Mouse (Mus musculus): ENCODE data around the gene 2310034G01Rik. TPM values are rescaled to one million over a fixed set of nuclear protein-coding genes. Genes with fewer than 3 reads are reported as not detected.

Gene 2310034G01Rik
- polyA plus RNA-seq, 1 experiment from 2014 or later: 1.3 TPM

- Histone ChIP-seq H3K4me2 (replicated peaks; ENCODE audit: low read depth) (no peak overlapping the region), H3K27ac (ENCODE audit: low read depth, low read length) (no peak overlapping the region), H3K9ac (ENCODE audit: low read depth, low read length) (no peak overlapping the region), H3K4me1 (replicated peaks; ENCODE audit: control insufficient read depth, insufficient read depth, low read length) (no peaks in the 10 kb centered on the region), H3K4me3 (ENCODE audit: low read depth, low read length) (no peak overlapping the region), H3K9me3 (ENCODE audit: control insufficient read depth) (no peaks in the 10 kb centered on the region), H3K36me3 (ENCODE audit: control insufficient read depth, insufficient read depth) (peaks cover 88% of the 10 kb centered on the region), H3K27me3 (replicated peaks; ENCODE audit: control insufficient read depth, insufficient read depth, low read length) (no peaks in the 10 kb centered on the region)
- TF ChIP-seq CTCF (IDR thresholded peaks at IDR 0.05; ENCODE audit: low read depth): no peak
- ATAC-seq: peak; percentile 65
- 86% methylated on average over 9 of the region's 9 CpGs for WGBS
Observed at GRCm38 (mm10) chr19:46382275-46382674, 32.2 kb upstream of the 2310034G01Rik start.

DNA sequence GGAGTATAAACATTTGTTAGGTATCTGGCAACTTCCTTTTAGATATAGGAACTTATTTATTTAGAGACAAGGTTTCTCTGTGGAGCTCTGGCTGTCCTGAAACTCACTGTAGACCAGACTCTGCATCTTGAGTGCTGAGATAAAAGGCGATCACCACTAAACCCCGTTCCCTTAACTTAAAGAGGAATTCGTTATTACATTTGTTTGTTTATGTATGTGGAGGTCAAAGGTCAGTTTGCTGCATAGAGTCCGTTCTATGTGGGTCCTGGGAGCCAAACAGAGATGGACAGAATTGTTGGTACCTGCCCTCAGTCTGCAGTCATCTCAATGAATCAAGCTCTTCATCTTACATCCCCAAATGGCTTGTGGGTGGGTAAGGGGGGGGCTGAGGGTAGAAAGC is 25.8 kb upstream of the 2310034G01Rik start:
- Histone ChIP-seq H3K36me3 (ENCODE audit: control insufficient read depth, insufficient read depth) (peaks cover 43% of the 10 kb centered on the region), H3K27me3 (replicated peaks; ENCODE audit: control insufficient read depth, insufficient read depth, low read length) (no peaks in the 10 kb centered on the region), H3K4me2 (replicated peaks; ENCODE audit: low read depth) (no peak overlapping the region), H3K9me3 (ENCODE audit: control insufficient read depth) (no peaks in the 10 kb centered on the region), H3K9ac (ENCODE audit: low read depth, low read length) (no peak overlapping the region), H3K27ac (ENCODE audit: low read depth, low read length) (no peak overlapping the region), H3K4me1 (replicated peaks; ENCODE audit: control insufficient read depth, insufficient read depth, low read length) (0 out of 2 replicates have a peak, but pooled peaks cover 3% of the 10 kb centered on the region), H3K4me3 (ENCODE audit: low read depth, low read length) (no peak overlapping the region)
- WGBS: 14% methylated on average over 4 of the region's 4 CpGs
- no peak for TF ChIP-seq CTCF (IDR thresholded peaks at IDR 0.05; ENCODE audit: low read depth)
- no peak for ATAC-seq

- H3K4me1 ChIP-seq (replicated peaks; ENCODE audit: control insufficient read depth, insufficient read depth, low read length): 0 out of 2 replicates have a peak, but pooled peaks cover 3% of the 10 kb centered on the region
- TF ChIP-seq CTCF (IDR thresholded peaks at IDR 0.05; ENCODE audit: low read depth): no peak
- H3K27me3 ChIP-seq (replicated peaks; ENCODE audit: control insufficient read depth, insufficient read depth, low read length): no peaks in the 10 kb centered on the region
- no peak overlapping the region for H3K4me2 ChIP-seq (replicated peaks; ENCODE audit: low read depth)
- no peak overlapping the region for H3K9ac ChIP-seq (ENCODE audit: low read depth, low read length)
- no peak overlapping the region for H3K27ac ChIP-seq (ENCODE audit: low read depth, low read length)
- no peak for ATAC-seq
- 54% methylated on average over 5 of the region's 5 CpGs for WGBS
- H3K9me3 ChIP-seq (ENCODE audit: control insufficient read depth): no peaks in the 10 kb centered on the region
- peaks cover 41% of the 10 kb centered on the region for H3K36me3 ChIP-seq (ENCODE audit: control insufficient read depth, insufficient read depth)
- H3K4me3 ChIP-seq (ENCODE audit: low read depth, low read length): no peak overlapping the region
Observed at GRCm38 (mm10) chr19:46375489-46375888, 25.4 kb upstream of the 2310034G01Rik start.

DNA sequence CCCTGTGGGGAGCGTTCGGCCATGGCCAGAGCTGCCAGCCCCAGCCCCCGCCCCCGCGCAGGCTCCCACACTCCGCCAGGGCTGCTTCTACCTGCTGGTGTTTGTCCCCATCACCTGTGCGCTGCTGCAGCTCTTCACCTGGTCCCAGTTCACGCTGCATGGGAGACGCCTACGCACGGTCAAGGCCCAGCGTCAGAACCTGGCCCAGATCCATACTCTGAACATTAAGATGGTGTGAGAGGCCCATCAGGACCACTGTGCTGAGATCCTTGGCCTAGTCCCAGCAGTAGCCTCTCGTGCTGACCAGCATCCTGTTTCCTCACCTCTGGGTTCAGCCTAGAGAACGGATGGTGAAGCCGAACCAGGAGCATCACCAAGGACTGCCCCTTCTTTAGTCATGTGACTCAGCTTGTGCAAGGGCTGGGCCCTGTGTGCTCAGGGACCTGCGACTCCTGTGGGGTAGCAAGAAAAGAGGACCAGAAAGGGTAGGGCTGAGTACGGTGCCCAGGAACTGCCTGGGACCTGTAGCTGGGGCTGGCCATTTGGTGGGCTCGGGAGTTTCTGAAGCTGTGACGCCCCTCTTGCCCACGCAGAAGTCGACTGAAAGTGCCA is 24.5 kb upstream of the 2310034G01Rik start:
- H3K9ac ChIP-seq (ENCODE audit: low read depth, low read length): no peak overlapping the region
- no peak for TF ChIP-seq CTCF (IDR thresholded peaks at IDR 0.05; ENCODE audit: low read depth)
- H3K36me3 ChIP-seq (ENCODE audit: control insufficient read depth, insufficient read depth): peaks cover 36% of the 10 kb centered on the region
- no peak overlapping the region for H3K4me2 ChIP-seq (replicated peaks; ENCODE audit: low read depth)
- ATAC-seq: no peak
- no peak overlapping the region for H3K4me3 ChIP-seq (ENCODE audit: low read depth, low read length)
- no peak overlapping the region for H3K27ac ChIP-seq (ENCODE audit: low read depth, low read length)
- H3K27me3 ChIP-seq (replicated peaks; ENCODE audit: control insufficient read depth, insufficient read depth, low read length): no peaks in the 10 kb centered on the region
- no peaks in the 10 kb centered on the region for H3K9me3 ChIP-seq (ENCODE audit: control insufficient read depth)
- WGBS: 63% methylated on average over 21 of the region's 21 CpGs
- H3K4me1 ChIP-seq (replicated peaks; ENCODE audit: control insufficient read depth, insufficient read depth, low read length): 0 out of 2 replicates have a peak, but pooled peaks cover 3% of the 10 kb centered on the region

DNA sequence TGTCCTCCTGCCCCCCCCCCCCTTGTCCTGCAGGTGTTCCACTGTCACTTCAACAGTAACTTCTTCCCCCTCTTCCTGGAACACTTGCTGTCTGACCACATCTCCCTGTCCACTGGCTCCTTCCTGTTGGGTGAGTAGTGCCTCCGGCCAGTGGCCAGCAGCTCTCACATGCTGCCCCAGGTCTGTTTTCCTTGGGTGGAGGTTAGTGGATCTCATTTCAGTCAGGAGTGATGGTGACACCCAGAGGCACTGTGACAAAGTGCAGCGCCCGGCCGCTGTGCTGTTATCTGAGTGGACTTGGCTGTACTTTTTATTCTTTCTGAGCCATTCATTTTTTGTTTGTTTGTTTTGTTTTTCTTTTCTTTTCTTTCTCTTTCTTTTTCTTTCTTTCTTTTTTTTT is 19.1 kb upstream of the 2310034G01Rik start:
- Histone ChIP-seq H3K27me3 (replicated peaks; ENCODE audit: control insufficient read depth, insufficient read depth, low read length) (no peaks in the 10 kb centered on the region), H3K4me1 (replicated peaks; ENCODE audit: control insufficient read depth, insufficient read depth, low read length) (no peaks in the 10 kb centered on the region), H3K4me2 (replicated peaks; ENCODE audit: low read depth) (no peak overlapping the region), H3K27ac (ENCODE audit: low read depth, low read length) (no peak overlapping the region), H3K36me3 (ENCODE audit: control insufficient read depth, insufficient read depth) (0 out of 2 replicates have a peak, but pooled peaks cover 6% of the 10 kb centered on the region), H3K4me3 (ENCODE audit: low read depth, low read length) (no peak overlapping the region), H3K9ac (ENCODE audit: low read depth, low read length) (no peak overlapping the region), H3K9me3 (ENCODE audit: control insufficient read depth) (no peaks in the 10 kb centered on the region)
- 20% methylated on average over 4 of the region's 4 CpGs for WGBS
- peak; percentile 26; the same call in 1 of the 2 replicates for ATAC-seq
- peak; percentile 80 for TF ChIP-seq CTCF (IDR thresholded peaks at IDR 0.05; ENCODE audit: low read depth)

- TF ChIP-seq CTCF (IDR thresholded peaks at IDR 0.05; ENCODE audit: low read depth): no peak
- no peak overlapping the region for H3K9ac ChIP-seq (ENCODE audit: low read depth, low read length)
- ATAC-seq: no peak
- no peaks in the 10 kb centered on the region for H3K9me3 ChIP-seq (ENCODE audit: control insufficient read depth)
- 0 out of 2 replicates have a peak, but pooled peaks cover 6% of the 10 kb centered on the region for H3K36me3 ChIP-seq (ENCODE audit: control insufficient read depth, insufficient read depth)
- H3K4me3 ChIP-seq (ENCODE audit: low read depth, low read length): no peak overlapping the region
- H3K4me2 ChIP-seq (replicated peaks; ENCODE audit: low read depth): no peak overlapping the region
- WGBS: 89% methylated on average over 21 of the region's 23 CpGs
- no peak overlapping the region for H3K27ac ChIP-seq (ENCODE audit: low read depth, low read length)
- H3K4me1 ChIP-seq (replicated peaks; ENCODE audit: control insufficient read depth, insufficient read depth, low read length): no peaks in the 10 kb centered on the region
- H3K27me3 ChIP-seq (replicated peaks; ENCODE audit: control insufficient read depth, insufficient read depth, low read length): no peaks in the 10 kb centered on the region
Observed at GRCm38 (mm10) chr19:46367798-46368590, 17.9 kb upstream of the 2310034G01Rik start.

All from intestine, postnatal 0 days (tissue).